Mouse (Mus musculus) limb, embryonic 14.5 days (tissue): ENCODE measurements around the gene Gm9046. TPM values are rescaled to one million over a fixed set of nuclear protein-coding genes. Genes with fewer than 3 reads are reported as not detected.
"Not testable (repeated sequence)": the region's sequence is repeated elsewhere in the genome, so short reads cannot be mapped to it uniquely, and the experiment has no call there.

ENCODE experiments used
- ATAC-seq: fragments of 200-750 bp; cut with Nextera tagmentation; 2 replicates; pipeline ENCODE4 v1.8.0; 2017; ENCODE audit warnings: low read depth, moderate number of reproducible peaks, moderate TSS enrichment; ENCODE audit not compliant: low FRiP score
- DNase-seq: peaks from one replicate; pipeline ENCODE4 v3.0.0-alpha.2; 2015; ENCODE audit warnings: low spot score
- H3K27ac ChIP-seq: fragments of 300-500 bp; sonication (generic); replicated peaks from 2 replicates; pipeline ENCODE4 v1.5.1; 2014; ENCODE audit warnings: low read depth, mild to moderate bottlenecking, low read length, moderate library complexity, mixed read lengths
- H3K27me3 ChIP-seq: fragments of 300-500 bp; sonication (generic); 2 replicates; pipeline ENCODE4 v1.6.1; 2014; ENCODE audit warnings: low read length, mixed read lengths; ENCODE audit not compliant: control insufficient read depth, insufficient read depth
- H3K36me3 ChIP-seq: fragments of 300-500 bp; sonication (generic); 2 replicates; pipeline ENCODE4 v1.6.1; 2014; ENCODE audit warnings: mild to moderate bottlenecking, low read length, moderate library complexity, mixed read lengths; ENCODE audit not compliant: control insufficient read depth, insufficient read depth
- H3K4me1 ChIP-seq: fragments of 300-500 bp; sonication (generic); 2 replicates; pipeline ENCODE4 v1.6.1; 2014; ENCODE audit warnings: antibody characterized with exemption, low read length, mixed read lengths; ENCODE audit not compliant: control insufficient read depth, insufficient read depth
- H3K4me2 ChIP-seq: fragments of 300-500 bp; sonication (generic); replicated peaks from 2 replicates; pipeline ENCODE4 v1.6.1; 2014; ENCODE audit warnings: low read depth, mild to moderate bottlenecking, low read length, moderate library complexity; ENCODE audit not compliant: severe bottlenecking
- H3K4me3 ChIP-seq: fragments of 300-500 bp; sonication (generic); replicated peaks from 2 replicates; pipeline ENCODE4 v1.5.1; 2014; ENCODE audit warnings: low read length
- H3K9ac ChIP-seq: fragments of 300-500 bp; sonication (generic); 2 replicates; pipeline ENCODE4 v1.6.1; 2014; ENCODE audit warnings: mild to moderate bottlenecking, low read depth, low read length, moderate library complexity; ENCODE audit not compliant: severe bottlenecking
- H3K9me3 ChIP-seq: fragments of 300-500 bp; sonication (generic); 2 replicates; pipeline ENCODE4 v1.6.1; 2016; ENCODE audit warnings: low read length; ENCODE audit not compliant: control insufficient read depth
- POLR2A ChIP-seq: fragments of 200-500 bp; IDR thresholded peaks from 2 replicates; pipeline ENCODE4 v1.8.0; 2012; ENCODE audit warnings: inconsistent platforms, mild to moderate bottlenecking, moderate library complexity, borderline replicate concordance; ENCODE audit not compliant: insufficient read depth, insufficient read length; ENCODE audit errors: extremely low read depth
- WGBS: fragments of 180-500 bp; shearing (Covaris S2); extraction: QIAGEN DNeasy Blood & Tissue Kit; methylation state at CpG from one replicate; pipeline ENCODE4 v1.1.7; 2014; 5-methylcytosine and 5-hydroxymethylcytosine counted together
- polyA plus RNA-seq, 2 experiments: library from polyadenylated mRNA; depleted of rRNA in 1 of 2; stranded (reverse) in 1 of 2; unstranded in 1 of 2; fragments of >200 nt; fragmentation: Nextera tagmentation in 1 of 2; extraction: Ambion mirVana in 1 of 2; gene quantifications; 2 replicates each; pipeline versions ENCODE4 v1.2.1 to v1.2.3; 2012 to 2014

The Gm9046 gene
- polyA plus RNA-seq, 2 experiments = not detected

DNA sequence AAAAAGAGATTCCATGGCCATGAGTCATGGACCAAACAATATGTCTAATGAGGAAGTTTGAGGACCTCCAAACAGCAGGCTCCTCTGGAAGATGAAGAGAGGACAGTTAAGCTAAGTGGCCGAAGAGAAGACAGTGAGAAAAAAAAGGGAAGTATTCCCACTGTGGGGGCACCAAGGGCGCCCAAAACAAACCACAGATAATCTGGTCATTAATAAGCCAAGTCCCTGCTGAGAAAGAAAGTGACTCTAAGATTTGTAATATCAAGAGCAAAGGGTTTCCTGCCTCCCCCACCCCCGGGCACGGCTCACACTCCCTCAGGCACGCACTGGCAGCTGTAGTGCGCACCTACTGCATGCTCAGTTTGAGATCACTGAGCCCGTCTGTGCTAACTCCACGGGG, 24.0 kb downstream of the Gm9046 start:
- Histone ChIP-seq H3K36me3 (no peaks in the 10 kb centered on the region), H3K4me1 (no peaks in the 10 kb centered on the region), H3K27ac (no peak overlapping the region), H3K4me2 (no peak overlapping the region), H3K9ac (no peak overlapping the region), H3K4me3 (no peak overlapping the region), H3K9me3 (no peaks in the 10 kb centered on the region), H3K27me3 (no peaks in the 10 kb centered on the region)
- WGBS = 89% methylated on average over 8 of the region's 8 CpGs
- DNase-seq = no peak
- no peak for TF ChIP-seq POLR2A
- ATAC-seq = no peak

DNA sequence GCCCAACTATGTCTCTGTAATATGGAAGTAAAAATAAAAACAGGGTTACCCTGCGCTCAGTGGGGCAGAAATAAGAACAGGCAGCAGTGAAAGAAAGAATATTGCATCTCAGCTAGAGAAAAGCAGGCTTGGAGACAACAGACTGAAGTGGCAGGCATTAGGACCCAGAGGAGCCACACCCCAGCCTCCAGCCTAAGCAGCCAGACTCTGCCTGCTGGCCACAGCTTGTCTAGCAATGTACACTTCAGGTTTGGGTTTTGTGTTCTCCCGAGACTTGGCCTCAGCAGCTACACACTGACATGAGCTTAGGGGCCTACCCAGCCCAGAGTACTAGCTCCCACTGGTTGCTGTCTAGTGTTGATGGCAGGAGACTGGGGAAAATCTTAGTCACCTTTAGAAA, 40.9 kb downstream of the Gm9046 start:
- H3K36me3 ChIP-seq, DNase-seq, H3K4me2 ChIP-seq, H3K4me3 ChIP-seq, H3K27ac ChIP-seq, H3K9me3 ChIP-seq, H3K9ac ChIP-seq, H3K27me3 ChIP-seq, ATAC-seq, H3K4me1 ChIP-seq: not testable (repeated sequence)
- WGBS = 39% methylated on average over 2 of the region's 2 CpGs

DNA sequence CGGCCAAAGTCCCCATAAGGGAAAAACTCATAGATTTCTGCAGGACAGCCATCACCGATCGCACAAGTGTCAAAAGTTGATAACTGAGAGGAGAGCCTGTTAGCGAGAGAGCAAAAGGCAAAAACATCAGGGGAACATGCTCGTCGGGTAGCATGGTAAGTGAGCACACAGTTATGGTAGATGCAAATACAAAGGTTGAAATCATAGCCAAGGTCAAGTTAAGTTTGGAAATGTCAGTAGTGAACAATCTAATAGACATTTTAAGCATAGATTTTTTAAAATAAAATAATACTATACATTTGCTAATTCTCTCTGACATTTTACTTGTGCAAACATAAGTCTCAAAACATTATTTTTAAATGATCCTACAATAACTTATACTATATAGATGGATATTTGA, 48.1 kb downstream of the Gm9046 start, which contains the start of gene Iltifb:
Gene Iltifb (minus strand): TSS at position 101 of the 400 bp plus-strand sequence.
- Histone ChIP-seq H3K4me3 (no peak within 1 kb of the TSS), H3K4me1 (no peaks in the 10 kb centered on the region), H3K9ac (no peak within 1 kb of the TSS), H3K36me3 (no peaks in the 10 kb centered on the region), H3K9me3 (no peaks in the 10 kb centered on the region), H3K4me2 (no peak within 1 kb of the TSS), H3K27ac (no peak within 1 kb of the TSS), H3K27me3 (no peaks in the 10 kb centered on the region)
- TF ChIP-seq POLR2A = no peak
- DNase-seq = no peak
- WGBS = 92% methylated on average over 6 of the region's 6 CpGs
- no peak for ATAC-seq

Other genes starting within 250 kb of the Gm9046 start
- gene Mdm1, start 201.4 kb downstream of the Gm9046 start, polyA plus RNA-seq (2012; rRNA removed) = 33.3 and 34.4 TPM in 2 replicates
- 24.7 and 25.8 TPM in 2 replicates for gene Mdm1, start 201.4 kb downstream of the Gm9046 start, polyA plus RNA-seq (2014; fragmentation: Nextera tagmentation; extraction: Ambion mirVana)
- gene Il22, start 138.3 kb downstream of the Gm9046 start, polyA plus RNA-seq (2012; rRNA removed) = not detected in 2 replicates
- gene Il22, start 138.3 kb downstream of the Gm9046 start, polyA plus RNA-seq (2014; fragmentation: Nextera tagmentation; extraction: Ambion mirVana) = not detected in 2 replicates
- gene Gm32717, start 102.5 kb downstream of the Gm9046 start, polyA plus RNA-seq (2012; rRNA removed) = 0.03 TPM in 1 of 2 replicates, not detected in the other
- gene Gm32717, start 102.5 kb downstream of the Gm9046 start, polyA plus RNA-seq (2014; fragmentation: Nextera tagmentation; extraction: Ambion mirVana) = not detected in 2 replicates
- 0.03 TPM in 1 of 2 replicates, not detected in the other for gene Gm32802, start 84.6 kb downstream of the Gm9046 start, polyA plus RNA-seq (2012; rRNA removed)
- not detected in 2 replicates for gene Gm32802, start 84.6 kb downstream of the Gm9046 start, polyA plus RNA-seq (2014; fragmentation: Nextera tagmentation; extraction: Ambion mirVana)
- not detected in 2 replicates for gene Iltifb, start 48.2 kb downstream of the Gm9046 start, polyA plus RNA-seq (2012; rRNA removed)
- gene Iltifb, start 48.2 kb downstream of the Gm9046 start, polyA plus RNA-seq (2014; fragmentation: Nextera tagmentation; extraction: Ambion mirVana) = not detected in 2 replicates
- not detected in 2 replicates for gene Gm9040, start 16.3 kb downstream of the Gm9046 start, polyA plus RNA-seq (2012; rRNA removed)
- not detected in 2 replicates for gene Gm9040, start 16.3 kb downstream of the Gm9046 start, polyA plus RNA-seq (2014; fragmentation: Nextera tagmentation; extraction: Ambion mirVana)
- not detected in 2 replicates for gene Gm9044, start 10.8 kb downstream of the Gm9046 start, polyA plus RNA-seq (2012; rRNA removed)
- not detected in 2 replicates for gene Gm9044, start 10.8 kb downstream of the Gm9046 start, polyA plus RNA-seq (2014; fragmentation: Nextera tagmentation; extraction: Ambion mirVana)
- gene Gm9045, start 5.4 kb downstream of the Gm9046 start, polyA plus RNA-seq (2012; rRNA removed) = 0.04 TPM in 1 of 2 replicates, not detected in the other
- gene Gm9045, start 5.4 kb downstream of the Gm9046 start, polyA plus RNA-seq (2014; fragmentation: Nextera tagmentation; extraction: Ambion mirVana) = 0.12 TPM in 1 of 2 replicates, not detected in the other
- gene Gm9048, start 5.4 kb upstream of the Gm9046 start, polyA plus RNA-seq (2012; rRNA removed) = not detected in 2 replicates
- gene Gm9048, start 5.4 kb upstream of the Gm9046 start, polyA plus RNA-seq (2014; fragmentation: Nextera tagmentation; extraction: Ambion mirVana) = 0.11 TPM in 1 of 2 replicates, not detected in the other
- gene Gm9049, start 10.8 kb upstream of the Gm9046 start, polyA plus RNA-seq (2012; rRNA removed) = 0.04 TPM in 1 of 2 replicates, not detected in the other
- gene Gm9049, start 10.8 kb upstream of the Gm9046 start, polyA plus RNA-seq (2014; fragmentation: Nextera tagmentation; extraction: Ambion mirVana) = 0.12 TPM in 1 of 2 replicates, not detected in the other
- not detected in 2 replicates for gene Ifng, start 97.8 kb upstream of the Gm9046 start, polyA plus RNA-seq (2012; rRNA removed)
- not detected in 2 replicates for gene Ifng, start 97.8 kb upstream of the Gm9046 start, polyA plus RNA-seq (2014; fragmentation: Nextera tagmentation; extraction: Ambion mirVana)